Mouse (Mus musculus) olfactory bulb, adult 2 months (tissue): ENCODE measurements around the gene Arih2.

Experiments
- CTCF ChIP-seq: fragments of 200-500 bp; IDR thresholded peaks from 2 replicates; pipeline ENCODE4 v1.5.1; 2012; ENCODE audit warnings: low read depth, mild to moderate bottlenecking, low read length, moderate library complexity; ENCODE audit not compliant: insufficient read depth
- POLR2A ChIP-seq: fragments of 200-500 bp; IDR thresholded peaks from 2 replicates; pipeline ENCODE4 v1.6.1; 2012; ENCODE audit warnings: mild to moderate bottlenecking, low read depth, low read length, moderate library complexity; ENCODE audit not compliant: insufficient read depth

GRCm38 (mm10) chr9:108587571-108588180 lies 61.5 kb downstream of the Arih2 start:
- TF ChIP-seq POLR2A = no peak
- TF ChIP-seq CTCF = peak; percentile 13; the same call in 1 of the 2 replicates
